8 mouse cellular contexts compared by ENCODE assay signal in genomic region chr4:148041611-148042191, GRCm38 (mm10). TPM values are rescaled to one million over a fixed set of nuclear protein-coding genes. Genes with fewer than 3 reads are reported as not detected.
A peak's percentile ranks its signal among the peaks of the same experiment; 100 is the strongest.
DNase-seq lines count a peak whose midpoint lies in the region; ATAC-seq and TF ChIP-seq lines count a peak whose summit lies in the region.

No protein-coding gene starts in this region.

- TF ChIP-seq POLR2A in cortical plate, adult 2 months (IDR thresholded peaks at IDR 0.05; ENCODE audit: extremely low read depth, insufficient read depth, low read length), result no peak
- no peak for TF ChIP-seq POLR2A in kidney, adult 2 months (IDR thresholded peaks at IDR 0.05; ENCODE audit: low read depth, low read length)

- H3K9ac ChIP-seq in lung, embryonic 14.5 days, result peak overlapping the region; percentile 54

- peak overlapping the region; percentile 27; the same call in 1 of the 2 replicates for H3K27ac ChIP-seq in cortical plate, adult 2 months (ENCODE audit: insufficient read depth, low read length)
- H3K27ac ChIP-seq in kidney, adult 2 months (ENCODE audit: insufficient read depth, low read depth, low read length), result peak overlapping the region; percentile 66
- H3K27ac ChIP-seq in lung, embryonic 14.5 days (ENCODE audit: low read depth), result peak overlapping the region; percentile 89

- WGBS in kidney, adult 2 months, result 11% methylated on average over 16 of the region's 16 CpGs
- 2% methylated on average over 16 of the region's 16 CpGs for WGBS in lung, embryonic 14.5 days

- no peaks in the 10 kb centered on the region for H3K27me3 ChIP-seq in kidney, adult 2 months (replicated peaks; ENCODE audit: control insufficient read depth, insufficient read depth, low read length)
- H3K27me3 ChIP-seq in lung, embryonic 14.5 days (ENCODE audit: insufficient read depth, low read length), result no peaks in the 10 kb centered on the region
- no peaks in the 10 kb centered on the region for H3K27me3 ChIP-seq in splenic B cell, adult 2 months (ENCODE audit: control insufficient read depth, insufficient read depth, low read length, poor library complexity, severe bottlenecking)

- no peak for TF ChIP-seq CTCF in cortical plate, adult 2 months (IDR thresholded peaks at IDR 0.05; ENCODE audit: extremely low read depth, insufficient read depth, low read length)
- TF ChIP-seq CTCF in kidney, adult 2 months (conservative IDR thresholded peaks at IDR 0.05; ENCODE audit: insufficient read depth, insufficient read length, low read depth, low read length), result no peak
- no peak for TF ChIP-seq CTCF in lung, embryonic 14.5 days (IDR thresholded peaks at IDR 0.05; ENCODE audit: low read depth)

- H3K4me3 ChIP-seq in cortical plate, adult 2 months (ENCODE audit: insufficient read depth, low read length), result peak overlapping the region; percentile 67
- peak overlapping the region; percentile 56 for H3K4me3 ChIP-seq in kidney, adult 2 months (ENCODE audit: insufficient read depth, low read depth, low read length)
- peak overlapping the region; percentile 74 for H3K4me3 ChIP-seq in lung, embryonic 14.5 days (ENCODE audit: low read depth, low read length)

- H3K9me3 ChIP-seq in lung, embryonic 14.5 days (ENCODE audit: low read depth, low read length), result no peaks in the 10 kb centered on the region

- no peaks in the 10 kb centered on the region; the same call in 1 of the 2 replicates for H3K36me3 ChIP-seq in kidney, adult 2 months (ENCODE audit: control insufficient read depth, insufficient read depth, low read length)
- H3K36me3 ChIP-seq in lung, embryonic 14.5 days (ENCODE audit: insufficient read depth), result peaks cover 33% of the 10 kb centered on the region
- H3K36me3 ChIP-seq in splenic B cell, adult 2 months (ENCODE audit: control insufficient read depth, insufficient read depth, low read length, poor library complexity, severe bottlenecking), result no peaks in the 10 kb centered on the region

- H3K4me2 ChIP-seq in lung, embryonic 14.5 days, result peak overlapping the region; percentile 94

- peak; percentile 22 for DNase-seq in ovary, postnatal 10 days (ENCODE audit: low spot score)
- no peak for DNase-seq in ovary, postnatal 14 days (ENCODE audit: low spot score)
- peak; percentile 68 to 74 for DNase-seq in heart, adult 9 months (ENCODE audit: low spot score in 2 of 2)
- peak; percentile 59 for DNase-seq in kidney, adult 2 months
- DNase-seq in lung, embryonic 14.5 days, result peak; percentile 85
- DNase-seq in splenic B cell, adult 2 months (ENCODE audit: low read depth, low spot score), result peak; percentile 25
- no peak for DNase-seq in MN1 (ENCODE audit: low spot score)

- no peak for ATAC-seq in lung, embryonic 14.5 days (ENCODE audit: insufficient read depth)

- peaks cover 11% of the 10 kb centered on the region for H3K4me1 ChIP-seq in cortical plate, adult 2 months (ENCODE audit: control insufficient read depth, insufficient read depth, low read length)
- H3K4me1 ChIP-seq in kidney, adult 2 months (ENCODE audit: control insufficient read depth, insufficient read depth, low read length), result peaks cover 15% of the 10 kb centered on the region
- peaks cover 23% of the 10 kb centered on the region for H3K4me1 ChIP-seq in lung, embryonic 14.5 days (ENCODE audit: insufficient read depth)

RNA-seq across cellular contexts. Expression of gene Mthfr, which starts 2.8 kb away (rescaled TPM):
- 32.2 and 34.2 TPM in 2 replicates for polyA plus RNA-seq in cortical plate, adult 2 months (2012; rRNA removed)
- polyA plus RNA-seq in kidney, adult 2 months (2012; rRNA removed), result 36.3 and 48.4 TPM in 2 replicates
- polyA plus RNA-seq in lung, embryonic 14.5 days (2014; fragmentation: Nextera tagmentation; extraction: Ambion mirVana), result 18.7 and 20.4 TPM in 2 replicates

RNA-seq across cellular contexts. Expression of gene Clcn6, which starts 3.1 kb away (rescaled TPM):
- polyA plus RNA-seq in cortical plate, adult 2 months (2012; rRNA removed), result 44.6 and 45.0 TPM in 2 replicates
- polyA plus RNA-seq in kidney, adult 2 months (2012; rRNA removed), result 28.8 and 32.3 TPM in 2 replicates
- polyA plus RNA-seq in lung, embryonic 14.5 days (2014; fragmentation: Nextera tagmentation; extraction: Ambion mirVana), result 3.6 and 4.2 TPM in 2 replicates

RNA-seq across cellular contexts. Expression of gene Nppa, which starts 41.2 kb away (rescaled TPM):
- polyA plus RNA-seq in cortical plate, adult 2 months (2012; rRNA removed), result 0.21 TPM in 2 replicates
- polyA plus RNA-seq in kidney, adult 2 months (2012; rRNA removed), result 0.30 and 0.58 TPM in 2 replicates
- polyA plus RNA-seq in lung, embryonic 14.5 days (2014; fragmentation: Nextera tagmentation; extraction: Ambion mirVana), result 17.4 TPM in 1 of 2 replicates, not detected in the other

RNA-seq across cellular contexts. Expression of gene Agtrap, which starts 46.1 kb away (rescaled TPM):
- polyA plus RNA-seq in cortical plate, adult 2 months (2012; rRNA removed), result 5.8 and 6.1 TPM in 2 replicates
- 111 and 119 TPM in 2 replicates for polyA plus RNA-seq in kidney, adult 2 months (2012; rRNA removed)
- polyA plus RNA-seq in lung, embryonic 14.5 days (2014; fragmentation: Nextera tagmentation; extraction: Ambion mirVana), result 11.6 and 14.2 TPM in 2 replicates

RNA-seq across cellular contexts. Expression of gene Nppb, which starts 56.1 kb away (rescaled TPM):
- not detected in 2 replicates for polyA plus RNA-seq in cortical plate, adult 2 months (2012; rRNA removed)
- not detected in 2 replicates for polyA plus RNA-seq in kidney, adult 2 months (2012; rRNA removed)
- polyA plus RNA-seq in lung, embryonic 14.5 days (2014; fragmentation: Nextera tagmentation; extraction: Ambion mirVana), result not detected in 2 replicates

Comparison
In these comparisons a context has a peak if more than half of its experiments do, and no peak if none do; other contexts are left out.
1. DNase-seq: peak in ovary, postnatal 10 days (single experiment), heart, adult 9 months (2 of 2), kidney, adult 2 months (single experiment), lung, embryonic 14.5 days (single experiment) and splenic B cell, adult 2 months (single experiment); none in ovary, postnatal 14 days (single experiment) and MN1 (single experiment).
2. H3K27ac ChIP-seq: peak in every context shown above with its lines; median percentile 89 in lung, embryonic 14.5 days; 66 in kidney, adult 2 months; 27 in cortical plate, adult 2 months.
3. Peak in every context shown above with its lines, with median percentiles within 50 percentile points of each other: H3K4me3 ChIP-seq.